Mouse (Mus musculus): Measurements from ENCODE around the gene Atat1. TPM values are rescaled to one million over a fixed set of nuclear protein-coding genes. Genes with fewer than 3 reads are reported as not detected.

The Atat1 gene
- polyA plus RNA-seq, 1 experiment from 2014 or later = 124 TPM

- no peak overlapping the region for H3K27ac ChIP-seq (replicated peaks)
- no peaks in the 10 kb centered on the region for H3K9me3 ChIP-seq (replicated peaks)
- peaks cover 15% of the 10 kb centered on the region for H3K4me1 ChIP-seq
- H3K27me3 ChIP-seq (ENCODE audit: low read depth, poor library complexity, severe bottlenecking) = no peaks in the 10 kb centered on the region
- H3K36me3 ChIP-seq = peaks cover 76% of the 10 kb centered on the region
- no peak for DNase-seq (ENCODE audit: low spot score)
- WGBS = 95% methylated on average over 14 of the region's 14 CpGs
- no peak overlapping the region for H3K4me3 ChIP-seq
These were observed 26.1 kb downstream of the Atat1 start for GRCm38 (mm10) chr17:35883777-35884176.

GRCm38 (mm10) chr17:35882924-35883323 lies 27.0 kb downstream of the Atat1 start:
- no peak overlapping the region for H3K27ac ChIP-seq (replicated peaks)
- H3K4me1 ChIP-seq = peaks cover 15% of the 10 kb centered on the region
- WGBS = 94% methylated on average over 17 of the region's 17 CpGs
- H3K4me3 ChIP-seq = peak overlapping the region; percentile 21; the same call in 1 of the 2 replicates
- H3K36me3 ChIP-seq = peaks cover 68% of the 10 kb centered on the region
- DNase-seq (ENCODE audit: low spot score) = no peak
- H3K27me3 ChIP-seq (ENCODE audit: low read depth, poor library complexity, severe bottlenecking) = no peaks in the 10 kb centered on the region
- H3K9me3 ChIP-seq (replicated peaks) = no peaks in the 10 kb centered on the region

GRCm38 (mm10) chr17:35879245-35880057 lies 30.4 kb downstream of the Atat1 start, which contains the start of gene Dhx16:
Gene Dhx16 (plus strand): TSS chr17:35879819.
- Histone ChIP-seq H3K27me3 (ENCODE audit: low read depth, poor library complexity, severe bottlenecking) (no peaks in the 10 kb centered on the region), H3K36me3 (peaks cover 60% of the 10 kb centered on the region), H3K4me3 (peak within 1 kb of the TSS; percentile 99), H3K4me1 (peaks cover 15% of the 10 kb centered on the region), H3K9me3 (replicated peaks) (no peaks in the 10 kb centered on the region), H3K27ac (replicated peaks) (peak within 1 kb of the TSS; percentile 86)
- peak; percentile 96 for DNase-seq (ENCODE audit: low spot score)
- 6% methylated on average over 66 of the region's 66 CpGs for WGBS

- peaks cover 66% of the 10 kb centered on the region for H3K36me3 ChIP-seq
- H3K27ac ChIP-seq (replicated peaks) = no peak overlapping the region
- H3K4me3 ChIP-seq = no peak overlapping the region
- WGBS = 97% methylated on average over 6 of the region's 6 CpGs
- no peak for DNase-seq (ENCODE audit: low spot score)
- no peaks in the 10 kb centered on the region for H3K27me3 ChIP-seq (ENCODE audit: low read depth, poor library complexity, severe bottlenecking)
- H3K4me1 ChIP-seq = peaks cover 34% of the 10 kb centered on the region
- peaks cover 11% of the 10 kb centered on the region for H3K9me3 ChIP-seq (replicated peaks)
These were observed 35.2 kb downstream of the Atat1 start for GRCm38 (mm10) chr17:35874721-35875120.

GRCm38 (mm10) chr17:35873774-35874519 lies 35.9 kb downstream of the Atat1 start:
- peak; percentile 85 for DNase-seq (ENCODE audit: low spot score)
- peak overlapping the region; percentile 46; the same call in 1 of the 2 replicates for H3K27ac ChIP-seq (replicated peaks)
- H3K27me3 ChIP-seq (ENCODE audit: low read depth, poor library complexity, severe bottlenecking) = no peaks in the 10 kb centered on the region
- peaks cover 71% of the 10 kb centered on the region for H3K36me3 ChIP-seq
- 34% methylated on average over 21 of the region's 21 CpGs for WGBS
- H3K4me1 ChIP-seq = peaks cover 41% of the 10 kb centered on the region
- H3K4me3 ChIP-seq = peak overlapping the region; percentile 38
- H3K9me3 ChIP-seq (replicated peaks) = peaks cover 11% of the 10 kb centered on the region

- peak overlapping the region; percentile 99; the same call in 1 of the 2 replicates for H3K27ac ChIP-seq (replicated peaks)
- no peak for DNase-seq (ENCODE audit: low spot score)
- H3K36me3 ChIP-seq = peaks cover 72% of the 10 kb centered on the region
- H3K4me3 ChIP-seq = peak overlapping the region; percentile 82
- H3K4me1 ChIP-seq = peaks cover 70% of the 10 kb centered on the region
- WGBS = 92% methylated on average over 8 of the region's 8 CpGs
- H3K9me3 ChIP-seq (replicated peaks) = peaks cover 11% of the 10 kb centered on the region
- no peaks in the 10 kb centered on the region for H3K27me3 ChIP-seq (ENCODE audit: low read depth, poor library complexity, severe bottlenecking)
These were observed 38.8 kb downstream of the Atat1 start for GRCm38 (mm10) chr17:35870884-35871696.

GRCm38 (mm10) chr17:35870151-35870883 lies 39.6 kb downstream of the Atat1 start:
- peaks cover 67% of the 10 kb centered on the region for H3K36me3 ChIP-seq
- 69% methylated on average over 9 of the region's 9 CpGs for WGBS
- no peaks in the 10 kb centered on the region for H3K27me3 ChIP-seq (ENCODE audit: low read depth, poor library complexity, severe bottlenecking)
- peak overlapping the region; percentile 99 for H3K27ac ChIP-seq (replicated peaks)
- H3K4me3 ChIP-seq = peak overlapping the region; percentile 82
- no peak for DNase-seq (ENCODE audit: low spot score)
- H3K4me1 ChIP-seq = peaks cover 75% of the 10 kb centered on the region
- H3K9me3 ChIP-seq (replicated peaks) = peaks cover 11% of the 10 kb centered on the region

GRCm38 (mm10) chr17:35869346-35870067 lies 40.4 kb downstream of the Atat1 start:
- Histone ChIP-seq H3K36me3 (peaks cover 60% of the 10 kb centered on the region), H3K27ac (replicated peaks) (peak overlapping the region; percentile 99), H3K27me3 (ENCODE audit: low read depth, poor library complexity, severe bottlenecking) (no peaks in the 10 kb centered on the region), H3K4me3 (peak overlapping the region; percentile 82), H3K9me3 (replicated peaks) (peaks cover 11% of the 10 kb centered on the region), H3K4me1 (peaks cover 84% of the 10 kb centered on the region)
- peak; percentile 66 for DNase-seq (ENCODE audit: low spot score)
- 5% methylated on average over 7 of the region's 7 CpGs for WGBS

- DNase-seq (ENCODE audit: low spot score) = no peak
- H3K27me3 ChIP-seq (ENCODE audit: low read depth, poor library complexity, severe bottlenecking) = no peaks in the 10 kb centered on the region
- peak overlapping the region; percentile 82 for H3K4me3 ChIP-seq
- 12% methylated on average over 7 of the region's 7 CpGs for WGBS
- H3K4me1 ChIP-seq = peaks cover 89% of the 10 kb centered on the region
- peaks cover 60% of the 10 kb centered on the region for H3K36me3 ChIP-seq
- H3K9me3 ChIP-seq (replicated peaks) = peaks cover 11% of the 10 kb centered on the region
- peak overlapping the region; percentile 99 for H3K27ac ChIP-seq (replicated peaks)
These were observed 40.9 kb downstream of the Atat1 start for GRCm38 (mm10) chr17:35868961-35869345.

- peak overlapping the region; percentile 82 for H3K4me3 ChIP-seq
- no peaks in the 10 kb centered on the region for H3K27me3 ChIP-seq (ENCODE audit: low read depth, poor library complexity, severe bottlenecking)
- peaks cover 59% of the 10 kb centered on the region for H3K36me3 ChIP-seq
- H3K9me3 ChIP-seq (replicated peaks) = peaks cover 11% of the 10 kb centered on the region
- DNase-seq (ENCODE audit: low spot score) = no peak
- peak overlapping the region; percentile 99 for H3K27ac ChIP-seq (replicated peaks)
- 47% methylated on average over 17 of the region's 17 CpGs for WGBS
- H3K4me1 ChIP-seq = peaks cover 87% of the 10 kb centered on the region
These were observed 41.6 kb downstream of the Atat1 start for GRCm38 (mm10) chr17:35868165-35868820.
